Mouse (Mus musculus) heart, postnatal 14 days (tissue): ENCODE data around the gene Vmn1r118. TPM values are rescaled to one million over a fixed set of nuclear protein-coding genes. Genes with fewer than 3 reads are reported as not detected.
"Not testable (repeated sequence)": the region's sequence is repeated elsewhere in the genome, so short reads cannot be mapped to it uniquely, and the experiment has no call there.

ENCODE experiments used
- DNase-seq, 2 experiments: peaks; one replicate each; pipeline ENCODE4 v3.0.0; 2021 to 2022
- intact Hi-C: fragments of 180-260 bp; cut with DNase I; formaldehyde crosslinking; loops from one replicate; pipeline ENCODE4 v1.15.1; 2025
- long read RNA-seq, 2 experiments: library from polyadenylated mRNA; stranded (forward); transcript quantifications; one replicate each; pipeline ENCODE4 v2.0.0; 2021
- total RNA-seq, 2 experiments: library from RNA; stranded (reverse); gene quantifications; 2 replicates each; pipeline ENCODE4 v1.2.3; 2021

The Vmn1r118 gene
- total RNA-seq, result not detected
- long read RNA-seq, experiment 1, result 0 reads
- long read RNA-seq, experiment 2, result 0 reads

DNA sequence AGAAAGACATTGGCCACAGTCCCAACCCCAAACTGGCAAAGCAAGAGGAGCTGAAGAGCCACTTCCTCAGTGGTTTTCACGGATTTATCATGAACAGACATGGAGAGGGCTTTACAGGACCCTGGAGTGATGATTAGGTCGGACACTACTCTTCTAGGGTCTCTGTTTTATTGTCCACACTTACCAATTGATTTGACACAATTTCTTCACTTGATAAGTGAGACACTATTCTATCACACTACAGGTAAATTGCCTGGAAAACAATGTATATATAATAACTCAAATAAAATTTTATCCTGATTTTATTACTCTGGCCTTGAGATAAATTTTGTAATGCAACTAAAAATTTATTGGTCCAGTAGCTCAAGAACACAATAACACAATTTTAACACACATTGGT, at the start of gene Vmn1r118:
TSS of gene Vmn1r118 (minus strand) at position 101 of the 400 bp plus-strand sequence.
- intact Hi-C loops, result not testable (repeated sequence)

GRCm38 (mm10) chr7:20884021-20884420, 28.1 kb downstream of the Vmn1r118 start, which contains the start of gene Vmn1r117:
Gene Vmn1r117, minus strand, starts transcription at chr7:20884121.
- DNase-seq, intact Hi-C loops: not testable (repeated sequence)

More for the DNA sequence above, at the start of gene Vmn1r118:
- DNase-seq, result not testable (repeated sequence)

DNA sequence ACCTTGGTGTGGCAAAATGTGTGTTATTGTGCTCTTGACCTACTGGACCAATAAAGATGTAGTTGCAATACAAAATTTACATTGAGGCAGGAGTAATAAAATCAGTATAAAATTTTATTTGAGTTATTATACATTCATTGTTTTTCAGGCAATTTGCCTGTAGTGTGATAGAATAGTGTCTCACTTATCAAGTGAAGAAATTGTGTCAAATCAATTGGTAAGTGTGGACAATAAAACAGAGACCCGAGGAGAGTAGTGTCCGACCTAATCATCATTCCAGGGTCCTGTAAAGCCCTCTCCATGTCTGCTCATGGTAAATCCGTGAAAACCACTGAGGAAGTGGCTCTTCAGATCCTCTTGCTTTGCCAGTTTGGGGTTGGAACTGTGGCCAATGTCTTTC, 40.2 kb downstream of the Vmn1r118 start, which contains the start of gene Vmn1r116:
TSS of gene Vmn1r116 (plus strand) at position 301 of the 400 bp plus-strand sequence.
- DNase-seq, intact Hi-C loops: not testable (repeated sequence)

Other genes starting within 250 kb of the Vmn1r118 start
- gene Vmn1r107, start 243.4 kb downstream of the Vmn1r118 start, total RNA-seq, result not detected
- gene Vmn1r111, start 209.1 kb downstream of the Vmn1r118 start, total RNA-seq, result not detected
- not detected for gene Gm10668, start 181.7 kb downstream of the Vmn1r118 start, total RNA-seq
- not detected for gene Vmn1r112, start 141.2 kb downstream of the Vmn1r118 start, total RNA-seq
- gene Vmn1r113, start 125.1 kb downstream of the Vmn1r118 start, total RNA-seq, result not detected
- gene Vmn1r114, start 100.2 kb downstream of the Vmn1r118 start, total RNA-seq, result not detected
- gene Vmn1r115, start 67.4 kb downstream of the Vmn1r118 start, total RNA-seq, result not detected
- gene Vmn1r116, start 40.1 kb downstream of the Vmn1r118 start, total RNA-seq, result not detected
- gene Vmn1r117, start 28.2 kb downstream of the Vmn1r118 start, total RNA-seq, result not detected
- gene Vmn1r119, start 100.1 kb upstream of the Vmn1r118 start, total RNA-seq, result not detected
- not detected for gene Vmn1r120, start 141.4 kb upstream of the Vmn1r118 start, total RNA-seq
- gene Vmn1r121, start 186.2 kb upstream of the Vmn1r118 start, total RNA-seq, result not detected
- not detected for gene Vmn1r122, start 221.8 kb upstream of the Vmn1r118 start, total RNA-seq
- gene Vmn1r123, start 249.8 kb upstream of the Vmn1r118 start, total RNA-seq, result not detected